Mouse (Mus musculus): ENCODE measurements at regions not wholly inside any gene's neighbourhood (a gene's known extent, or its start where the extent isn't known, plus 50 kb on each side); places are given as distances from the start of the nearest gene placed in this dataset.
A peak's percentile ranks its signal among the peaks of the same experiment; 100 is the strongest.

- no peak for DNase-seq (ENCODE audit: low spot score in 2 of 2)
Observed at GRCm38 (mm10) chr4:52666768-52667480, 70.8 kb downstream of the Toporsl start.

- no peak for DNase-seq (ENCODE audit: low spot score in 2 of 2)
Observed at GRCm38 (mm10) chr4:52709563-52709962, 104.8 kb upstream of the Olfr275 start.

- DNase-seq (ENCODE audit: low spot score in 2 of 2): no peak
Observed at GRCm38 (mm10) chr4:52726203-52726602, 88.2 kb upstream of the Olfr275 start.

GRCm38 (mm10) chr4:52726625-52727297, 87.6 kb upstream of the Olfr275 start:
- peak; percentile 61 to 74 for DNase-seq (ENCODE audit: low spot score in 2 of 2)

GRCm38 (mm10) chr4:52733141-52733540, 81.3 kb upstream of the Olfr275 start:
- no peak for DNase-seq (ENCODE audit: low spot score in 2 of 2)

GRCm38 (mm10) chr4:52739543-52740474, 74.6 kb upstream of the Olfr275 start:
- DNase-seq (ENCODE audit: low spot score in 2 of 2): no peak

- DNase-seq (ENCODE audit: low spot score in 2 of 2): no peak
Observed at GRCm38 (mm10) chr4:52752838-52753509, 61.4 kb upstream of the Olfr275 start.
